Mouse (Mus musculus): ENCODE data around the gene Vmn1r76. TPM values are rescaled to one million over a fixed set of nuclear protein-coding genes. Genes with fewer than 3 reads are reported as not detected.

The Vmn1r76 gene
- polyA plus RNA-seq (2012; rRNA removed): not detected in 2 replicates

- no peaks in the 10 kb centered on the region for H3K4me1 ChIP-seq (ENCODE audit: control insufficient read depth, insufficient read depth, insufficient read length)
- TF ChIP-seq CTCF (IDR thresholded peaks at IDR 0.05; ENCODE audit: extremely low read depth, insufficient read depth, insufficient read length, insufficient replicate concordance) (no peak), POLR2A (IDR thresholded peaks at IDR 0.05; ENCODE audit: low read depth, low read length) (no peak)
- no peaks in the 10 kb centered on the region for H3K36me3 ChIP-seq (ENCODE audit: control insufficient read depth, insufficient read depth, low read length)
- no peak within 1 kb of the TSS for H3K27ac ChIP-seq (ENCODE audit: insufficient read depth, low read length)
- DNase-seq (ENCODE audit: low read depth in 1 of 2, low spot score in 2 of 2): no peak
- no peak within 1 kb of the TSS for H3K4me3 ChIP-seq (ENCODE audit: extremely low read depth, insufficient read depth, insufficient read length)
- H3K27me3 ChIP-seq (ENCODE audit: control insufficient read depth, insufficient read depth, low read length): no peaks in the 10 kb centered on the region
Observed at GRCm38 (mm10) chr7:11938113-11938512, at the start of gene Vmn1r76. Gene Vmn1r76, minus strand, starts transcription at chr7:11938213.

DNA sequence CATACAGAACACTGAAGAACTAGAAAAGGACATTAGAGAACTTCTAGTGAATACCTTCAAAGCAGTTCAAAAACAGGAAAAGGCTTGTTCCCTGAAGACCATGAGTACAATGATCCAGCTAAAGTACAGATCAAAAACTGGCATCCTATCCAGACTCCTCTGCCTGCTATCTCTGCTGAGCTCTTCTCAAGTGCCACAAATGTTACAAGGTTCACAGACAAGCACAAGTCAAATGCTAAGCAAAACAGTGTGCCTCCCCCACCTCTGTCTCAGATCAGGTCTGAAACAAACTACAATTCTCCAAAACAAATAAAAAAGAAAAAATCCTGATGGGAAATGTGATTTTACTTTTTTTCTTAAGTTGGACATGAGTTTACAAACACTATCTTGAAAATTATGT is 34.6 kb upstream of the Vmn1r76 start:
- TF ChIP-seq CTCF (IDR thresholded peaks at IDR 0.05; ENCODE audit: extremely low read depth, insufficient read depth, insufficient read length, insufficient replicate concordance) (no peak), POLR2A (IDR thresholded peaks at IDR 0.05; ENCODE audit: low read depth, low read length) (no peak)
- DNase-seq (ENCODE audit: low read depth in 1 of 2, low spot score in 2 of 2): no peak
- H3K27ac ChIP-seq (ENCODE audit: insufficient read depth, low read length): no peak overlapping the region
- H3K36me3 ChIP-seq (ENCODE audit: control insufficient read depth, insufficient read depth, low read length): no peaks in the 10 kb centered on the region
- H3K4me1 ChIP-seq (ENCODE audit: control insufficient read depth, insufficient read depth, insufficient read length): no peaks in the 10 kb centered on the region
- H3K27me3 ChIP-seq (ENCODE audit: control insufficient read depth, insufficient read depth, low read length): no peaks in the 10 kb centered on the region
- no peak overlapping the region for H3K4me3 ChIP-seq (ENCODE audit: extremely low read depth, insufficient read depth, insufficient read length)

GRCm38 (mm10) chr7:11947991-11948390 is 10.0 kb upstream of the Vmn1r76 start:
- DNase-seq (ENCODE audit: low read depth in 1 of 2, low spot score in 2 of 2): no peak
- Histone ChIP-seq H3K36me3 (ENCODE audit: control insufficient read depth, insufficient read depth, low read length) (no peaks in the 10 kb centered on the region), H3K4me1 (ENCODE audit: control insufficient read depth, insufficient read depth, insufficient read length) (no peaks in the 10 kb centered on the region), H3K27ac (ENCODE audit: insufficient read depth, low read length) (no peak overlapping the region), H3K4me3 (ENCODE audit: extremely low read depth, insufficient read depth, insufficient read length) (no peak overlapping the region), H3K27me3 (ENCODE audit: control insufficient read depth, insufficient read depth, low read length) (no peaks in the 10 kb centered on the region)
- TF ChIP-seq CTCF (IDR thresholded peaks at IDR 0.05; ENCODE audit: extremely low read depth, insufficient read depth, insufficient read length, insufficient replicate concordance) (no peak), POLR2A (IDR thresholded peaks at IDR 0.05; ENCODE audit: low read depth, low read length) (no peak)
- 79% methylated on average over 3 of the region's 3 CpGs for WGBS

DNA sequence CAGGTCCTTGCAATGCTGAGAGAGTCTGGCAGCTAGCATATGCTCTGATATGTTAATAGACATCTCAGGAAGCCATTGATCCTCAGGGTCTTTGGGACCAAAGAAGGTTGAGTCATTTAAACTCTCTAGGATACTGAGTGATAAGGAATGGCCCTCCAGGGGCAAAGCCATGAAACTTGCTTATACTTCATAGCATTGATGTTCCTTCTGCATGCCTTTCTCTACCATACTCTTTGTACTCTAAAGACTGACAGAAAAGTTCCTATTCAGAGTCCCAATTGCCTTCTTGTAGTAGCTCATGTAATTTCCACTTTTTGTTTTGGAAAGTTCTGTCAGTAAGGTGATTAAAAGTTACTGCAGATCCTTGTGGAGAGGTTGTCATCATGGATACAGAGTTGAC is 63.7 kb downstream of the Vmn1r76 start, which contains the start of gene Vmn1r75:
Vmn1r75 (plus strand) TSS at position 301 of the 400 bp plus-strand sequence.
- Histone ChIP-seq H3K27ac (ENCODE audit: insufficient read depth, low read length) (no peak within 1 kb of the TSS), H3K4me3 (ENCODE audit: extremely low read depth, insufficient read depth, insufficient read length) (no peak within 1 kb of the TSS), H3K36me3 (ENCODE audit: control insufficient read depth, insufficient read depth, low read length) (no peaks in the 10 kb centered on the region), H3K4me1 (ENCODE audit: control insufficient read depth, insufficient read depth, insufficient read length) (no peaks in the 10 kb centered on the region), H3K27me3 (ENCODE audit: control insufficient read depth, insufficient read depth, low read length) (no peaks in the 10 kb centered on the region)
- no peak for DNase-seq (ENCODE audit: low read depth in 1 of 2, low spot score in 2 of 2)
- TF ChIP-seq CTCF (IDR thresholded peaks at IDR 0.05; ENCODE audit: extremely low read depth, insufficient read depth, insufficient read length, insufficient replicate concordance): no peak
- no peak for TF ChIP-seq POLR2A (IDR thresholded peaks at IDR 0.05; ENCODE audit: low read depth, low read length)

Other genes with a start within 250 kb of the Vmn1r76 start
- not detected in 2 replicates for gene Vmn1r73, start 207.9 kb downstream of the Vmn1r76 start, polyA plus RNA-seq (2012; rRNA removed)
- gene Vmn1r74, start 104.2 kb downstream of the Vmn1r76 start, polyA plus RNA-seq (2012; rRNA removed): not detected in 2 replicates
- gene Vmn1r75, start 63.6 kb downstream of the Vmn1r76 start, polyA plus RNA-seq (2012; rRNA removed): not detected in 2 replicates
- gene Vmn1r77, start 98.5 kb upstream of the Vmn1r76 start, polyA plus RNA-seq (2012; rRNA removed): not detected in 2 replicates
- not detected in 2 replicates for gene Vmn1r78, start 212.0 kb upstream of the Vmn1r76 start, polyA plus RNA-seq (2012; rRNA removed)
- gene Vmn1r79, start 233.1 kb upstream of the Vmn1r76 start, polyA plus RNA-seq (2012; rRNA removed): 0.14 TPM in 1 of 2 replicates, not detected in the other

All from spleen, adult 2 months (tissue).